Mouse (Mus musculus): Measurements from ENCODE around the gene Aup1. TPM values are rescaled to one million over a fixed set of nuclear protein-coding genes. Genes with fewer than 3 reads are reported as not detected.

Aup1 gene
- polyA plus RNA-seq, 1 experiment: 582 TPM

DNA sequence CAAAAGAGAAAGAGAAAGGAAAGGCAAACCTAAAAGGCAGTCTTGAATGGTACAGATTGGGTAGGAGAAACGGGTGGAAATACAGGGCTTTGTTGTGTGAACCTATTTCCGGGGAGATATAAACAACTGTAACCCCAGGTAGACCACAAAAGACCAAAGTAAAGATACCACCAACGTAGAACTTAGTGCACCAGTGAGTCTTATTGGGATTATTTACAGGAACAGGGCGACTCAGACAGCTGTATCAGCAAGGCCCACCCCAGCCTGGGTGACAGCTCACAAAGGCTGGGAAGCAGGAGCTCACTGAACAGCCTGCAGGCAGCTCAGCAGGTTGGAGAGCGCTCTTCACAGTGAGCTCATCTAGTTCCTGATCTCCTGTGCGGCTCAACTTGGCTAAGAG lies 41.6 kb downstream of the Aup1 start:
- H3K4me3 ChIP-seq (ENCODE audit: extremely low read depth, insufficient read depth, insufficient read length): no peak overlapping the region
- H3K36me3 ChIP-seq (ENCODE audit: control insufficient read depth, insufficient read depth, low read length): no peaks in the 10 kb centered on the region
- peak overlapping the region; percentile 68 for H3K27ac ChIP-seq (ENCODE audit: insufficient read depth, low read length)
- no peaks in the 10 kb centered on the region for H3K27me3 ChIP-seq (ENCODE audit: control insufficient read depth, insufficient read depth, low read length)
- peak in 1 of 2 experiments; percentile 58 for DNase-seq (ENCODE audit: low read depth in 1 of 2, low spot score in 2 of 2)
- no peaks in the 10 kb centered on the region for H3K4me1 ChIP-seq (ENCODE audit: control insufficient read depth, insufficient read depth, insufficient read length)
- WGBS: 58% methylated on average over 6 of the region's 6 CpGs
- TF ChIP-seq POLR2A (IDR thresholded peaks at IDR 0.05; ENCODE audit: low read depth, low read length) (no peak), CTCF (IDR thresholded peaks at IDR 0.05; ENCODE audit: extremely low read depth, insufficient read depth, insufficient read length, insufficient replicate concordance) (no peak)

DNA sequence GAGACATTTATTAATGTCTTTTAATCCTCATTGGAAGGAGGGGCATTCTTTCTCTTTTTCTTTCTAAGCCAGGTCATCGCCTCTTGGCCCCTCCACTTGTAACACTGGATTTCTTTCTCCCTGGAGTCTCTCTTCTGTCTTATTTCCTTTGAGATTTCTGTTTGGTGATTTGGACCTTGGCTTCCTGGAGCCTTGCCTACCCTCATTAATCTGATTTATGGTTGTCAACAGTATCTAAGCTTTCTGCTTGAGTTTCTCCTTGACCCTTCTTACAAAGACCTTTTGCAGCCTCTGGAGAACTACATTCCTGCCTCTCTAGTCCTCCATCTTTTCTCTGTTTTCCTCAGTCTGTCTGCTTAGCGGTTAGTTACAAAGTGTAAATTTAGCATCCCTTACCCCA lies 44.1 kb downstream of the Aup1 start:
- no peak overlapping the region for H3K4me3 ChIP-seq (ENCODE audit: extremely low read depth, insufficient read depth, insufficient read length)
- 79% methylated on average over 2 of the region's 2 CpGs for WGBS
- H3K36me3 ChIP-seq (ENCODE audit: control insufficient read depth, insufficient read depth, low read length): no peaks in the 10 kb centered on the region; the same call in 1 of the 2 replicates
- H3K27ac ChIP-seq (ENCODE audit: insufficient read depth, low read length): no peak overlapping the region
- DNase-seq (ENCODE audit: low read depth in 1 of 2, low spot score in 2 of 2): no peak
- H3K4me1 ChIP-seq (ENCODE audit: control insufficient read depth, insufficient read depth, insufficient read length): peaks cover 13% of the 10 kb centered on the region
- no peaks in the 10 kb centered on the region for H3K27me3 ChIP-seq (ENCODE audit: control insufficient read depth, insufficient read depth, low read length)
- no peak for TF ChIP-seq CTCF (IDR thresholded peaks at IDR 0.05; ENCODE audit: extremely low read depth, insufficient read depth, insufficient read length, insufficient replicate concordance)
- no peak for TF ChIP-seq POLR2A (IDR thresholded peaks at IDR 0.05; ENCODE audit: low read depth, low read length)

DNA sequence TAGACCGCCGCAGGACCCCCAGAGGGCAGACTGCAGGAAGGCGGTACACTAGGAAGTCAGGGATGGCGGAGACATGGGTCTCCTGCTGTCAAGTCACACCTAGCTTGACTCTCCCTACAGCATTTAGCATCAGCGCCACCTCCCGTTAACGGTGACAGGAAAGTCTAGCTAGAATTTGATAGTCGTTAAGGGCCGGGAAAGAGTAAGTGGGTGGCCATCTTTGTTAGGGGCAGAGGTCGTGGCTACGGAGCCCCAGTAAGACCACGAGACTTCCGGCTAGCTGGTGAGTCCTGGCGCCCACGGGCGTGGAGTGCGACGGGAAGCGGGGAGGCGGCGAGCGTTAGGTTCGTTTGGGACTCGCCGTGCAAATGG lies 47.0 kb downstream of the Aup1 start, which contains the start of the genes Ccdc142 and Gm42688:
Gene Ccdc142, plus strand, starts transcription at position 286 of the 372 bp plus-strand sequence.
Gene Gm42688, plus strand, starts transcription at position 302 of the 372 bp plus-strand sequence.
- Histone ChIP-seq H3K36me3 (ENCODE audit: control insufficient read depth, insufficient read depth, low read length) (no peaks in the 10 kb centered on the region; the same call in 1 of the 2 replicates), H3K4me1 (ENCODE audit: control insufficient read depth, insufficient read depth, insufficient read length) (peaks cover 13% of the 10 kb centered on the region), H3K27me3 (ENCODE audit: control insufficient read depth, insufficient read depth, low read length) (no peaks in the 10 kb centered on the region), H3K27ac (ENCODE audit: insufficient read depth, low read length) (peak within 1 kb of the TSS; percentile 70), H3K4me3 (ENCODE audit: extremely low read depth, insufficient read depth, insufficient read length) (peak within 1 kb of the TSS; percentile 68)
- TF ChIP-seq CTCF (IDR thresholded peaks at IDR 0.05; ENCODE audit: extremely low read depth, insufficient read depth, insufficient read length, insufficient replicate concordance) (peak; percentile 33; the same call in 1 of the 2 replicates), POLR2A (IDR thresholded peaks at IDR 0.05; ENCODE audit: low read depth, low read length) (no peak)
- peak; percentile 82 to 93 for DNase-seq (ENCODE audit: low read depth in 1 of 2, low spot score in 2 of 2)
- WGBS: 1% methylated on average over 25 of the region's 25 CpGs

DNA sequence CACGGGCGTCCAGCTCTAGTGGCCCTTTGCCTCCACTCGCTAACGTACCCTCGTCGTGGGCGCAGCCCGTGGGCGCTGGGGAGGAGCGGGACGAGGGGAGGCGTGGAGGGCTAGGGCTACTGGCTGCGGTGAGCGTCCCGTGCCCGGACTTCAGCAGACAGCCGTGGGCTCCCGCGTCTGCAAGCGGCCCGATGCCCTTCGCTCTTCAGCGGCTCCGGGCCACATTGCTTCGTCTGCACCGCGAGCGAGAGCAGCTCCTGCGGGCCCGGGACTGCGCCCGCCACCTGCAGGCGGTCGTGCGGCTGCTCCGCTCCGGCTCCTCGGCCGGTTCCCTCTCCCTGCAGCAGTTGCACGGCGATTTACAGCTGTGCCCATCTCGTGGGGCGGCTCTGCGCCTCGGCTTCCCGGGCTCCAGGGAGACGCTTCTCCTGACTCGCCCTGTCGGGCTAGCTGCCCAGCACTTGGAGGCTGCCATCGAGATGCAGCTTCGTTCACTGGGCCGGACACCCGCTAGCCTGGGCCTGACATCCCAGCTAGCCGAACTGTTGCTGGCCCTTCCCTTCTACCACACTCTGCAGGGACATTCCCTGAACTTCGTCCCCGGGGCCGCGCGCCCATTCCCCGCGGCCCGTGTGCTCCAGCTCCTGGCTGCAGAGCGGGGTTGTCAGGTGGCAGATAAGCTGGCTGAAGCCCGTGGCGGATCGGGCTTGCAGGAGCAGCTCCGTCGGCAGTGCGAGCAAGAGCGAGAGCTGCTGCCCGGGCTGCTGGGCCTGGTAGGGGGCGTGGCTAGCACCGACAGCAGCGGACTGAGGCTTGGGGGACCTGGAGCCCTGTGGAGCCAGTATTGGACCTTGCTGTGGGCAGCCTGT lies 47.6 kb downstream of the Aup1 start:
- peak in 1 of 2 experiments; percentile 63 for DNase-seq (ENCODE audit: low read depth in 1 of 2, low spot score in 2 of 2)
- H3K27me3 ChIP-seq (ENCODE audit: control insufficient read depth, insufficient read depth, low read length): no peaks in the 10 kb centered on the region
- peak overlapping the region; percentile 68 for H3K4me3 ChIP-seq (ENCODE audit: extremely low read depth, insufficient read depth, insufficient read length)
- H3K4me1 ChIP-seq (ENCODE audit: control insufficient read depth, insufficient read depth, insufficient read length): peaks cover 13% of the 10 kb centered on the region
- WGBS: under 1% methylated on average over 74 of the region's 74 CpGs
- TF ChIP-seq POLR2A (IDR thresholded peaks at IDR 0.05; ENCODE audit: low read depth, low read length) (no peak), CTCF (IDR thresholded peaks at IDR 0.05; ENCODE audit: extremely low read depth, insufficient read depth, insufficient read length, insufficient replicate concordance) (peak; percentile 60)
- H3K27ac ChIP-seq (ENCODE audit: insufficient read depth, low read length): peak overlapping the region; percentile 70
- H3K36me3 ChIP-seq (ENCODE audit: control insufficient read depth, insufficient read depth, low read length): no peaks in the 10 kb centered on the region; the same call in 1 of the 2 replicates

DNA sequence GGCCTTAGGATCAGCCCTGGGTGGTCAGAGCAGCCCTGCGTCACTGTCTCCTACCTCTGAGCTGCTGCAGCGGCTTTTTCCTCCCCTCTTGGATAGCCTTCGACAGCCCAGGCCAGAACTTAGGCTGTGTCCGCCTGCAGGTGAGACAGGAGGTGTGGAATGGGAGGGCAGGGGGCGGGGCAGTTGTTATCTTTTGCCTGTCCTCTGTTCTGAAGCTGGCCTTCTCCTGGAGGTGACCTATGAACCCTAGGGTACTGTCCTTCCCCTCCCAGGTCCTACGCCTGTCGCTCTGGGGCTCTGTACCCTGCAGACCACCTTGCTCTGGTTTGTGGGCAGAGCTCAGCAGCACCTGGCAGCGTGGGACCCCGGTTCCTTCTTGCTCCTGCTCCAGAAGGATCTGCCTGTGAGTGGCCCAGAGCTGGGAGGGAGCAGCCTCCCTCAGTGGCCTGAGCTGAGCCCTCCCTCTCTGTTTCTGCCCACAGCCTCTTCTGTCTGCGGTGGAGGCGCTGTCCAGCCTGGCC lies 48.9 kb downstream of the Aup1 start:
- Histone ChIP-seq H3K36me3 (ENCODE audit: control insufficient read depth, insufficient read depth, low read length) (no peaks in the 10 kb centered on the region; the same call in 1 of the 2 replicates), H3K4me1 (ENCODE audit: control insufficient read depth, insufficient read depth, insufficient read length) (peaks cover 13% of the 10 kb centered on the region), H3K4me3 (ENCODE audit: extremely low read depth, insufficient read depth, insufficient read length) (no peak overlapping the region), H3K27me3 (ENCODE audit: control insufficient read depth, insufficient read depth, low read length) (no peaks in the 10 kb centered on the region), H3K27ac (ENCODE audit: insufficient read depth, low read length) (no peak overlapping the region)
- no peak for DNase-seq (ENCODE audit: low read depth in 1 of 2, low spot score in 2 of 2)
- WGBS: 93% methylated on average over 11 of the region's 11 CpGs
- TF ChIP-seq POLR2A (IDR thresholded peaks at IDR 0.05; ENCODE audit: low read depth, low read length): no peak
- TF ChIP-seq CTCF (IDR thresholded peaks at IDR 0.05; ENCODE audit: extremely low read depth, insufficient read depth, insufficient read length, insufficient replicate concordance): no peak

DNA sequence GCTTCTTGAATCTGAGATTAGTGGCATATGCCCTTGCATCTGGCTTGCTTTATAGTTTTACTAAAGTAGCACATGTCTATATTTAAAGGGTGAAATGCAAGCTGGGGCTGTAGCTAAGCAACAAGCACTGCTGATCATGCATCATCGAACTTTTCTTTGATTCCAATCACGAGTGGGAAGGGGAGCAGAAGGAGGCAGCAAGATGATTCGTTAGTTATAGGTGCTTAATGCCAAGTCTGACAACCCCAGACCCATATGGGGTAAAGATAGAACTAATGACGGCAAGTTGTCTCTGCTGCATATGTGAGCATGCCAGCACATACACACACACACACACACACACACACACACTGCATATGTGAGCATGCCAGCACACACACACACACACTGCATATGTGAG lies 49.8 kb downstream of the Aup1 start:
- H3K36me3 ChIP-seq (ENCODE audit: control insufficient read depth, insufficient read depth, low read length): no peaks in the 10 kb centered on the region; the same call in 1 of the 2 replicates
- no peak for TF ChIP-seq POLR2A (IDR thresholded peaks at IDR 0.05; ENCODE audit: low read depth, low read length)
- peaks cover 13% of the 10 kb centered on the region for H3K4me1 ChIP-seq (ENCODE audit: control insufficient read depth, insufficient read depth, insufficient read length)
- no peak overlapping the region for H3K4me3 ChIP-seq (ENCODE audit: extremely low read depth, insufficient read depth, insufficient read length)
- WGBS: 89% methylated on average over 4 of the region's 4 CpGs
- DNase-seq (ENCODE audit: low read depth in 1 of 2, low spot score in 2 of 2): no peak
- H3K27me3 ChIP-seq (ENCODE audit: control insufficient read depth, insufficient read depth, low read length): no peaks in the 10 kb centered on the region
- no peak overlapping the region for H3K27ac ChIP-seq (ENCODE audit: insufficient read depth, low read length)

Other genes starting within 250 kb of the Aup1 start
- gene Sema4f, start 114.8 kb upstream of the Aup1 start, polyA plus RNA-seq (2012; rRNA removed): 3.2 TPM in 2 replicates
- gene M1ap, start 107.6 kb upstream of the Aup1 start, polyA plus RNA-seq (2012; rRNA removed): 2.6 and 2.8 TPM in 2 replicates
- 22.6 and 23.8 TPM in 2 replicates for gene Dok1, start 21.1 kb upstream of the Aup1 start, polyA plus RNA-seq (2012; rRNA removed)
- 3.1 and 3.5 TPM in 2 replicates for gene Loxl3, start 20.3 kb upstream of the Aup1 start, polyA plus RNA-seq (2012; rRNA removed)
- 59.1 and 69.0 TPM in 2 replicates for gene Htra2, start 752 bp downstream of the Aup1 start, polyA plus RNA-seq (2012; rRNA removed)
- gene Dqx1, start 3.3 kb downstream of the Aup1 start, polyA plus RNA-seq (2012; rRNA removed): 2.7 and 2.8 TPM in 2 replicates
- 0.11 and 0.16 TPM in 2 replicates for gene Tlx2, start 15.8 kb downstream of the Aup1 start, polyA plus RNA-seq (2012; rRNA removed)
- gene Pcgf1, start 23.3 kb downstream of the Aup1 start, polyA plus RNA-seq (2012; rRNA removed): 10.0 and 10.7 TPM in 2 replicates
- 2.8 and 3.9 TPM in 2 replicates for gene Lbx2, start 31.8 kb downstream of the Aup1 start, polyA plus RNA-seq (2012; rRNA removed)
- gene Ccdc142, start 47.1 kb downstream of the Aup1 start, polyA plus RNA-seq (2012; rRNA removed): 12.3 and 17.0 TPM in 2 replicates
- 6.1 and 6.5 TPM in 2 replicates for gene Gm42688, start 47.1 kb downstream of the Aup1 start, polyA plus RNA-seq (2012; rRNA removed)
- gene Mrpl53, start 54.5 kb downstream of the Aup1 start, polyA plus RNA-seq (2012; rRNA removed): 35.0 and 39.7 TPM in 2 replicates
- gene Mogs, start 61.0 kb downstream of the Aup1 start, polyA plus RNA-seq (2012; rRNA removed): 54.5 and 67.2 TPM in 2 replicates
- gene Wbp1, start 67.0 kb downstream of the Aup1 start, polyA plus RNA-seq (2012; rRNA removed): 83.4 and 95.3 TPM in 2 replicates
- gene Ino80b, start 70.9 kb downstream of the Aup1 start, polyA plus RNA-seq (2012; rRNA removed): 27.1 and 53.4 TPM in 2 replicates
- gene Rtkn, start 80.9 kb downstream of the Aup1 start, polyA plus RNA-seq (2012; rRNA removed): 3.6 and 5.7 TPM in 2 replicates
- gene Wdr54, start 101.9 kb downstream of the Aup1 start, polyA plus RNA-seq (2012; rRNA removed): 0.77 and 1.6 TPM in 2 replicates
- gene 1700003E16Rik, start 101.9 kb downstream of the Aup1 start, polyA plus RNA-seq (2012; rRNA removed): 0.04 and 0.05 TPM in 2 replicates
- 69.0 and 85.6 TPM in 2 replicates for gene Dctn1, start 111.4 kb downstream of the Aup1 start, polyA plus RNA-seq (2012; rRNA removed)
- gene Slc4a5, start 165.3 kb downstream of the Aup1 start, polyA plus RNA-seq (2012; rRNA removed): 0.05 and 0.26 TPM in 2 replicates